In the genomic region with DNA sequence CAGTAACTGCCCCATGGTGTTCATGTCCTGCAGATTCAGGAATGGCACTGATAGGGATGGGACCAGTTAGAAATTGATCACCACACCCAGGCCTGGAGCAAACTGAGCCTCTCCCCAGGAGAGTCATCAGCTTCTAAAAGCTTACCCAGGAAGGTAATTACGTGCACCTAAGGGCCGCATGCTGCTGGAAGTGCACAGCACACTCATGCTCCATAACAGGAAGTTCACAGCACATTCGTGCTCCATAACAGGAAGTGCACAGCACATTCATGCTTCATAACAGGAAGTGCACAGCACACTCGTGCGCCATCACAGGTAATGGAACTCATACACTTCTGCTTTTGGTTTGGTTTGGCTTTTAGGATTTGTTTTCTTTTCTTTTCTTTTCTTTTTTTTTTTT, we compare ENCODE assay signal across 14 mouse cellular contexts.
DNase-seq lines count a peak whose midpoint lies in the region; ATAC-seq and TF ChIP-seq lines count a peak whose summit lies in the region.
"Had no signal": no experiment of that assay in that cellular context is flagged by ENCODE, and none has a peak within 500 bp of the region (broad histone marks: within the 10 kb centered on the region; RNA-seq: fewer than 3 reads in every experiment).

No protein-coding gene starts in this region.

- peaks cover 14% of the 10 kb centered on the region for H3K4me1 ChIP-seq in spleen, adult 2 months (ENCODE audit: control insufficient read depth, insufficient read depth, insufficient read length)
- H3K4me1 ChIP-seq in forebrain, embryonic 15.5 days, result no peaks in the 10 kb centered on the region

- no peak overlapping the region for H3K4me2 ChIP-seq in forebrain, embryonic 15.5 days (replicated peaks)
- H3K4me2 ChIP-seq: hindbrain, embryonic 13.5 days; midbrain, embryonic 12.5 days had no signal

- peak; percentile 40 for DNase-seq in lung, postnatal 36 days
- DNase-seq in lung, postnatal 14 days, result no peak
- peak; percentile 65 for DNase-seq in ES-CJ7 (ENCODE audit: low read depth, low spot score)
- peak; percentile 51 to 85 for DNase-seq in spleen, adult 2 months (ENCODE audit: low read depth in 1 of 2, low spot score in 2 of 2)
- DNase-seq in layer of hippocampus, adult 9-11 months, result no peak
- DNase-seq: adrenal gland, postnatal 25 days; cerebellum, adult 18-20 months; kidney, adult 8-10 months; retina, postnatal 1 day had no signal

- 32% methylated on average over 5 of the region's 5 CpGs for WGBS in spleen, adult 2 months
- 84% methylated on average over 5 of the region's 5 CpGs for WGBS in forebrain, embryonic 15.5 days

- ATAC-seq in common myeloid progenitor, adult 5-6 weeks (replicated peaks; ENCODE audit: low read depth, poor library complexity, severe bottlenecking), result peak; percentile 84
- ATAC-seq in forebrain, embryonic 15.5 days (replicated peaks), result no peak

- H3K4me3 ChIP-seq in spleen, adult 2 months (ENCODE audit: extremely low read depth, insufficient read depth, insufficient read length), result no peak overlapping the region
- no peak overlapping the region for H3K4me3 ChIP-seq in forebrain, embryonic 15.5 days
- H3K4me3 ChIP-seq: hindbrain, embryonic 13.5 days; midbrain, embryonic 12.5 days had no signal

- peak overlapping the region; percentile 88 for H3K27ac ChIP-seq in spleen, adult 2 months (ENCODE audit: insufficient read depth, low read length)
- no peak overlapping the region for H3K27ac ChIP-seq in forebrain, embryonic 15.5 days (replicated peaks)
- H3K27ac ChIP-seq: stomach, postnatal 0 days had no signal

- H3K36me3 ChIP-seq in spleen, adult 2 months (ENCODE audit: control insufficient read depth, insufficient read depth, low read length), result no peaks in the 10 kb centered on the region
- no peaks in the 10 kb centered on the region for H3K36me3 ChIP-seq in forebrain, embryonic 15.5 days
- H3K36me3 ChIP-seq: hindbrain, embryonic 13.5 days; midbrain, embryonic 12.5 days had no signal

- TF ChIP-seq CTCF in spleen, adult 2 months (IDR thresholded peaks at IDR 0.05; ENCODE audit: extremely low read depth, insufficient read depth, insufficient read length, insufficient replicate concordance), result no peak

- H3K27me3 ChIP-seq in spleen, adult 2 months (ENCODE audit: control insufficient read depth, insufficient read depth, low read length), result no peaks in the 10 kb centered on the region
- H3K27me3 ChIP-seq in forebrain, embryonic 15.5 days, result no peaks in the 10 kb centered on the region
- H3K27me3 ChIP-seq: midbrain, embryonic 12.5 days had no signal

- H3K9me3 ChIP-seq in forebrain, embryonic 15.5 days, result no peaks in the 10 kb centered on the region
- H3K9me3 ChIP-seq: hindbrain, embryonic 13.5 days; midbrain, embryonic 12.5 days had no signal

- H3K9ac ChIP-seq in forebrain, embryonic 15.5 days (replicated peaks), result no peak overlapping the region
- H3K9ac ChIP-seq: hindbrain, embryonic 13.5 days; midbrain, embryonic 12.5 days had no signal

- TF ChIP-seq POLR2A in spleen, adult 2 months (IDR thresholded peaks at IDR 0.05; ENCODE audit: low read depth, low read length), result no peak

Comparison
In these comparisons a context has a peak if more than half of its experiments do, and no peak if none do; other contexts are left out.
1. DNase-seq: peak in lung, postnatal 36 days (single experiment), ES-CJ7 (single experiment) and spleen, adult 2 months (2 of 2); none in lung, postnatal 14 days (single experiment) and layer of hippocampus, adult 9-11 months (single experiment).